Comparison of ENCODE assay signal across 17 mouse cellular contexts in genomic region chr14:8256072-8256471, GRCm38 (mm10). TPM values are rescaled to one million over a fixed set of nuclear protein-coding genes. Genes with fewer than 3 reads are reported as not detected.
"Had no signal": no experiment of that assay in that cellular context is flagged by ENCODE, and none has a peak within 500 bp of the region (broad histone marks: within the 10 kb centered on the region; RNA-seq: fewer than 3 reads in every experiment).

No protein-coding gene starts in this region.

- ATAC-seq: intestine, postnatal 0 days had no signal

- H3K4me2 ChIP-seq: limb, embryonic 12.5 days; lung, embryonic 14.5 days; midbrain, embryonic 12.5 days; midbrain, embryonic 15.5 days; neural tube, embryonic 13.5 days had no signal

- H3K27me3 ChIP-seq: limb, embryonic 12.5 days; midbrain, embryonic 15.5 days; neural tube, embryonic 13.5 days had no signal

- H3K4me1 ChIP-seq: midbrain, embryonic 12.5 days; midbrain, embryonic 15.5 days; neural tube, embryonic 13.5 days had no signal

- H3K36me3 ChIP-seq: limb, embryonic 12.5 days; midbrain, embryonic 12.5 days; midbrain, embryonic 15.5 days; neural tube, embryonic 13.5 days had no signal

- H3K27ac ChIP-seq: kidney, postnatal 0 days; layer of hippocampus, adult 2 months; limb, embryonic 12.5 days; liver, embryonic 14.5 days; macrophage; midbrain, embryonic 12.5 days; midbrain, embryonic 15.5 days; neural tube, embryonic 13.5 days; stomach, postnatal 0 days had no signal

- H3K9me3 ChIP-seq: limb, embryonic 12.5 days; midbrain, embryonic 12.5 days; midbrain, embryonic 15.5 days; neural tube, embryonic 13.5 days had no signal

- H3K9ac ChIP-seq: limb, embryonic 12.5 days; liver, embryonic 14.5 days; lung, embryonic 14.5 days; midbrain, embryonic 12.5 days; midbrain, embryonic 15.5 days; neural tube, embryonic 13.5 days had no signal

- H3K4me3 ChIP-seq: layer of hippocampus, adult 2 months; limb, embryonic 12.5 days; midbrain, embryonic 12.5 days; midbrain, embryonic 15.5 days; neural tube, embryonic 13.5 days had no signal

RNA-seq across cellular contexts. Expression of gene Acox2, which starts 3.1 kb away (rescaled TPM):
- total RNA-seq: layer of hippocampus, adult 2 months; left cerebral cortex, adult 18-20 months; left cerebral cortex, postnatal 36 days; megakaryocyte, adult 5-6 weeks; neutrophil, adult 5-6 weeks had no signal
- polyA plus RNA-seq: kidney, embryonic 14.5 days; limb, embryonic 12.5 days; macrophage; midbrain, embryonic 12.5 days; midbrain, embryonic 15.5 days; neural tube, embryonic 13.5 days; stomach, embryonic 14.5 days had no signal
